12 mouse cellular contexts compared by ENCODE assay signal in genomic region chr9:36687329-36687728, GRCm38 (mm10). TPM values are rescaled to one million over a fixed set of nuclear protein-coding genes. Genes with fewer than 3 reads are reported as not detected.
A peak's percentile ranks its signal among the peaks of the same experiment; 100 is the strongest.
DNase-seq lines count a peak whose midpoint lies in the region; ATAC-seq and TF ChIP-seq lines count a peak whose summit lies in the region.
"Had no signal": no experiment of that assay in that cellular context is flagged by ENCODE, and none has a peak within 500 bp of the region (broad histone marks: within the 10 kb centered on the region; RNA-seq: fewer than 3 reads in every experiment).

No protein-coding gene starts in this region.

- H3K27ac ChIP-seq in lung, postnatal 0 days (ENCODE audit: low read length) = no peak overlapping the region
- H3K27ac ChIP-seq in embryonic facial prominence, embryonic 14.5 days (replicated peaks; ENCODE audit: low read depth, low read length) = no peak overlapping the region
- H3K27ac ChIP-seq: hindbrain, embryonic 10.5 days had no signal

- no peak overlapping the region for H3K9ac ChIP-seq in lung, postnatal 0 days (replicated peaks; ENCODE audit: low read depth)
- H3K9ac ChIP-seq in embryonic facial prominence, embryonic 14.5 days (ENCODE audit: low read depth, low read length) = no peak overlapping the region

- H3K4me1 ChIP-seq in lung, postnatal 0 days (ENCODE audit: insufficient read depth, low read depth, low read length) = no peaks in the 10 kb centered on the region
- H3K4me1 ChIP-seq in embryonic facial prominence, embryonic 14.5 days (ENCODE audit: control insufficient read depth, insufficient read depth, low read length) = no peaks in the 10 kb centered on the region
- H3K4me1 ChIP-seq: hindbrain, embryonic 10.5 days; megakaryocyte, embryonic 14.5 days had no signal

- TF ChIP-seq CTCF in lung, postnatal 0 days (IDR thresholded peaks at IDR 0.05) = peak; percentile 39

- no peaks in the 10 kb centered on the region for H3K27me3 ChIP-seq in lung, postnatal 0 days (replicated peaks; ENCODE audit: insufficient read depth, low read length)
- no peaks in the 10 kb centered on the region for H3K27me3 ChIP-seq in embryonic facial prominence, embryonic 14.5 days (replicated peaks; ENCODE audit: control insufficient read depth, insufficient read depth, low read length)
- H3K27me3 ChIP-seq: megakaryocyte, embryonic 14.5 days had no signal

- no peaks in the 10 kb centered on the region for H3K9me3 ChIP-seq in lung, postnatal 0 days (ENCODE audit: low read length)
- no peaks in the 10 kb centered on the region for H3K9me3 ChIP-seq in embryonic facial prominence, embryonic 14.5 days (ENCODE audit: control insufficient read depth, low read length)
- H3K9me3 ChIP-seq: hindbrain, embryonic 10.5 days; megakaryocyte, embryonic 14.5 days had no signal

- intact Hi-C loops in heart, postnatal 10 days (cut with DNase I) = loop anchor here (10.0 kb wide), 1 partner anchor 253 kb away; the partner anchor contains the start of gene Gm7257
- intact Hi-C loops in heart, postnatal 36 days (cut with DNase I) = loop anchor here (5.0 to 10.0 kb wide), 2 partner anchors 253 to 1095 kb away; partner anchors contain the start of gene Gm7257

- H3K4me3 ChIP-seq in lung, postnatal 0 days (ENCODE audit: low read depth, low read length) = no peak overlapping the region
- no peak overlapping the region for H3K4me3 ChIP-seq in embryonic facial prominence, embryonic 14.5 days (ENCODE audit: low read depth, low read length)
- H3K4me3 ChIP-seq: hindbrain, embryonic 10.5 days; megakaryocyte, embryonic 14.5 days had no signal

- H3K36me3 ChIP-seq in lung, postnatal 0 days (ENCODE audit: insufficient read depth, low read length) = no peaks in the 10 kb centered on the region
- H3K36me3 ChIP-seq in embryonic facial prominence, embryonic 14.5 days (ENCODE audit: control insufficient read depth, insufficient read depth, low read length) = no peaks in the 10 kb centered on the region
- H3K36me3 ChIP-seq: hindbrain, embryonic 10.5 days had no signal

- ATAC-seq in lung, postnatal 0 days = no peak
- no peak for ATAC-seq in embryonic facial prominence, embryonic 14.5 days (ENCODE audit: low read depth)

- DNase-seq in heart, postnatal 10 days = peak; percentile 5 to 13
- DNase-seq in heart, postnatal 36 days = no peak
- no peak for DNase-seq in lung, postnatal 0 days (ENCODE audit: low spot score)
- no peak for DNase-seq in lung, adult 18-20 months
- DNase-seq in MN1 (ENCODE audit: low spot score) = peak; percentile 17
- DNase-seq in embryonic facial prominence, embryonic 14.5 days (ENCODE audit: low spot score) = peak; percentile 17
- DNase-seq in layer of hippocampus, postnatal 10 days (ENCODE audit: low spot score in 2 of 2) = no peak
- no peak for DNase-seq in urinary bladder, adult 2 months (ENCODE audit: low spot score)
- DNase-seq: cerebellum, postnatal 36 days; thymus, adult 18-20 months had no signal

- TF ChIP-seq EP300 in lung, postnatal 0 days (IDR thresholded peaks at IDR 0.05) = no peak

- no peak overlapping the region for H3K4me2 ChIP-seq in lung, postnatal 0 days (replicated peaks; ENCODE audit: low read depth, low read length)
- H3K4me2 ChIP-seq in embryonic facial prominence, embryonic 14.5 days (ENCODE audit: low read depth, low read length) = no peak overlapping the region

RNA-seq across cellular contexts. Expression of gene Acrv1, which starts 5.7 kb away (rescaled TPM):
- total RNA-seq in heart, postnatal 10 days (2021) = not detected
- not detected for total RNA-seq in heart, postnatal 36 days (2021)
- polyA plus RNA-seq in lung, postnatal 0 days (2015; fragmentation: Nextera tagmentation; extraction: Ambion mirVana) = not detected in 2 replicates
- not detected in 2 replicates for polyA plus RNA-seq in embryonic facial prominence, embryonic 14.5 days (2014; fragmentation: Nextera tagmentation; extraction: Ambion mirVana)
- total RNA-seq in layer of hippocampus, postnatal 10 days (2021) = not detected
- 0.04 TPM in 1 of 2 replicates, not detected in the other for polyA plus RNA-seq in urinary bladder, adult 2 months (2012; rRNA removed)
- polyA plus RNA-seq: hindbrain, embryonic 10.5 days had no signal

RNA-seq across cellular contexts. Expression of gene Chek1, which starts 39.5 kb away (rescaled TPM):
- 1 to 10 TPM; 4.2 to 9.1 TPM for total RNA-seq in heart, postnatal 10 days (2021)
- total RNA-seq in heart, postnatal 36 days (2021) = under 1 TPM; 0.11 to 0.25 TPM
- polyA plus RNA-seq in lung, postnatal 0 days (2015; fragmentation: Nextera tagmentation; extraction: Ambion mirVana) = 3.4 and 4.0 TPM in 2 replicates
- polyA plus RNA-seq in embryonic facial prominence, embryonic 14.5 days (2014; fragmentation: Nextera tagmentation; extraction: Ambion mirVana) = 29.8 and 33.0 TPM in 2 replicates
- 1 to 10 TPM; 3.7 to 4.6 TPM for total RNA-seq in layer of hippocampus, postnatal 10 days (2021)
- 1.4 and 2.1 TPM in 2 replicates for polyA plus RNA-seq in urinary bladder, adult 2 months (2012; rRNA removed)

RNA-seq across cellular contexts. Expression of gene A630095E13Rik, which starts 44.2 kb away (rescaled TPM):
- total RNA-seq in heart, postnatal 10 days (2021) = not detected
- total RNA-seq in heart, postnatal 36 days (2021) = not detected
- polyA plus RNA-seq in lung, postnatal 0 days (2015; fragmentation: Nextera tagmentation; extraction: Ambion mirVana) = not detected in 2 replicates
- not detected in 2 replicates for polyA plus RNA-seq in embryonic facial prominence, embryonic 14.5 days (2014; fragmentation: Nextera tagmentation; extraction: Ambion mirVana)
- total RNA-seq in layer of hippocampus, postnatal 10 days (2021) = not detected
- 0.06 and 0.07 TPM in 2 replicates for polyA plus RNA-seq in urinary bladder, adult 2 months (2012; rRNA removed)
- polyA plus RNA-seq: hindbrain, embryonic 10.5 days had no signal

Comparison
In these comparisons a context has a peak if more than half of its experiments do, and no peak if none do; other contexts are left out.
1. DNase-seq: peak in heart, postnatal 10 days (2 of 2), MN1 (single experiment) and embryonic facial prominence, embryonic 14.5 days (single experiment); none in heart, postnatal 36 days (0 of 2), lung, postnatal 0 days (single experiment), lung, adult 18-20 months (0 of 2), layer of hippocampus, postnatal 10 days (0 of 2) and urinary bladder, adult 2 months (single experiment).